Mouse (Mus musculus): Measurements from ENCODE around the gene Tfeb.

Tfeb gene

DNA sequence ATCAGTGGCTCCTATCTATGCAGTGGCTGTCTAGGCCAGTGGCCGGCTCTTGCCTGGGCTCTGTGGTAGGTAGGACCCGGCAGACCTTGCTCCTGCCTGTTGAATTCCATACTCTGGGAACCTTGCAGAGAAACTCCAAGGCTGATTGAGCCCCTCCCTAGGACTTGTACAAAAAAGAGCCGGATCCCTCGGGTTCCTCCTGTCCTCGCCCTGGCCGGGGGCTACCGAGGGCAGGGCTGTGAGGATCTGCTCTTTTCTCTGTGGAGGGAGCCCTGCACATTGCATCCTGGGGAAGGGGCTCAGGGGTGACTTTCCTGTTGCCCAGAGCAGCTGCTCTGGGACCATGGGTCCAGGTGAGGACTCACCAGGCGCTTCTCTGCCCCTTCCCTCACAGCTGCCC, 50.8 kb downstream of the Tfeb start:
- no peak for DNase-seq (ENCODE audit: low read depth, low spot score)

DNA sequence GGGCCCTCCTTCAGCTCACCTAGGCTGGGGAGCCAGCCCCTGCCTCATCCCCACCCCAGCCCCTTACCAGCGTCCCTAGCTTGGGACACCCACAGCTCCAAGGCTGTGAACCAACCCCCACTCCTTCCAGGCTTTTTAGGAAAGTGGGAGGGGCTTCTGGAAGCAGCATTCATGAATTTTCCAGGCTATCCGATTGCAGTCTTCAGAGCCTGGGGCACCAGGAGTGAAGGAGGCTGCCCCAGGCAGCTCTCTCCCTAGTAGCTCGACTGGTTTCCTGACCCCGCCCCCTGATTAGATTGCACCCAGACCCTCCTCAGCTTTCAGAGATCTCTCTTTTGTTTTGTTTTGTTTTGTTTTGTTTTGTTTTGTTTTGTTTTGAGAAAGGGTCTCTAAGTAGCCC, 51.5 kb downstream of the Tfeb start:
- DNase-seq (ENCODE audit: low read depth, low spot score): no peak

DNA sequence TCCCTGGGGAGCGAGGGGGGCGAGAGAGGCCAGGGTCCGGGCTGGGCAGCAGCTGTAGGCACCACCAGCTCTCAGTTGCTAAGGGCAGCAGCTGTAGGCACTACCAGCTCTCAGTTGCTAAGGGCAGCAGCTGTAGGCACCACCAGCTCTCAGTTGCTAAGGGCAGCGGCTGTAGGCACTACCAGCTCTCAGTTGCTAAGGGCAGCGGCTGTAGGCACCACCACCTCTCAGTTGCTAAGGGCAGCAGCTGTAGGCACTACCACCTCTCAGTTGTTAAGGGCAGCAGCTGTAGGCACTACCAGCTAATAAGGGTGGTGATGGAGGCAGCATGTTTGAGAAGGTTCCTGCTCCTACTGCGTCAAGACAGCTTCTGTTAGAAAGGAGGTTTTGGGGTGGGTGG, 52.2 kb downstream of the Tfeb start:
- DNase-seq (ENCODE audit: low read depth, low spot score): no peak

GRCm38 (mm10) chr17:47792098-47792863, 55.5 kb downstream of the Tfeb start:
- no peak for DNase-seq (ENCODE audit: low read depth, low spot score)

GRCm38 (mm10) chr17:47793377-47793776, 56.5 kb downstream of the Tfeb start:
- no peak for DNase-seq (ENCODE audit: low read depth, low spot score)

DNA sequence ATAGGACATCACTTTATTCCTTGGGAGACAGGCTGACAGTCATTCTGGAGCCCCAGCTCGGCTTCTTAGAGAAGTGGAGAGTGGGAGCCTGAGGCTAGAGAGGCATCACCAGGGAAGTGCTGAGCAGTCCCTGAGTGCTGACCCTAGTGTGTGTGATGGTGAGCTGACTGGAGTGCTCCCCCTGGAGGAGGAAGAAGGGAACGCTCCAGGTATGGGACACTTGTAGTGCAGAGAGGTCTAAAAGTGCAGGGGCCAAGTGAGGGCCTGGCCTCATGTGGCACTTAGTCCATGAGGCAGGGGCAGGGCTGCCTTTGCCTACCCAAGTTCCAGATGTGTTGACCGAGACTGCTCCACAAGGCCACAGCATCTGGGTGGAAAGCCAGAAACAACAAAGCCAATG, 58.6 kb downstream of the Tfeb start:
- DNase-seq (ENCODE audit: low read depth, low spot score): peak; percentile 37

- DNase-seq (ENCODE audit: low read depth, low spot score): no peak
These were observed 59.5 kb downstream of the Tfeb start for GRCm38 (mm10) chr17:47796156-47796816.

DNA sequence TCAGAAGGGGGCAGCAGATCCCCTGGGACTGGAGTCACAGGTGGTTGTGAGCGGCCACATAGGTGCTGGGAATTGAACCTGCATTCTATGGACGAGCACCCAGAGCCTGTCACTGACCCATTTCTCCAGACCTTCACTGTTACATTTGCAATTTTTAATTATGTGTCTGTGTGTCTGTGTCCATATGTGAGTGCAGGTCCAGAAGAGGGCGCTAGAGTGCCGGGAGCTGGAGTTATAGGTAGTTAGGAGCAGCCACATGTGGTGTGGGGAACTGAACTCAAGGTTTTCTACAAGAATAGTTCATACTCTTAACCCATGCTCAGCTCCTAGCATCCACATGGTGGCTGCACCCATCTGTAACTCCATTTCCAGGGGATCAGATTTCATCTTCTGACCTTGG, 60.1 kb downstream of the Tfeb start:
- no peak for DNase-seq (ENCODE audit: low read depth, low spot score)

GRCm38 (mm10) chr17:47797383-47797782, 60.6 kb downstream of the Tfeb start:
- no peak for DNase-seq (ENCODE audit: low read depth, low spot score)

- DNase-seq (ENCODE audit: low read depth, low spot score): no peak
These were observed 66.0 kb downstream of the Tfeb start for GRCm38 (mm10) chr17:47802806-47803205.

- DNase-seq (ENCODE audit: low read depth, low spot score): no peak
These were observed 66.8 kb downstream of the Tfeb start for GRCm38 (mm10) chr17:47803662-47804061.

DNA sequence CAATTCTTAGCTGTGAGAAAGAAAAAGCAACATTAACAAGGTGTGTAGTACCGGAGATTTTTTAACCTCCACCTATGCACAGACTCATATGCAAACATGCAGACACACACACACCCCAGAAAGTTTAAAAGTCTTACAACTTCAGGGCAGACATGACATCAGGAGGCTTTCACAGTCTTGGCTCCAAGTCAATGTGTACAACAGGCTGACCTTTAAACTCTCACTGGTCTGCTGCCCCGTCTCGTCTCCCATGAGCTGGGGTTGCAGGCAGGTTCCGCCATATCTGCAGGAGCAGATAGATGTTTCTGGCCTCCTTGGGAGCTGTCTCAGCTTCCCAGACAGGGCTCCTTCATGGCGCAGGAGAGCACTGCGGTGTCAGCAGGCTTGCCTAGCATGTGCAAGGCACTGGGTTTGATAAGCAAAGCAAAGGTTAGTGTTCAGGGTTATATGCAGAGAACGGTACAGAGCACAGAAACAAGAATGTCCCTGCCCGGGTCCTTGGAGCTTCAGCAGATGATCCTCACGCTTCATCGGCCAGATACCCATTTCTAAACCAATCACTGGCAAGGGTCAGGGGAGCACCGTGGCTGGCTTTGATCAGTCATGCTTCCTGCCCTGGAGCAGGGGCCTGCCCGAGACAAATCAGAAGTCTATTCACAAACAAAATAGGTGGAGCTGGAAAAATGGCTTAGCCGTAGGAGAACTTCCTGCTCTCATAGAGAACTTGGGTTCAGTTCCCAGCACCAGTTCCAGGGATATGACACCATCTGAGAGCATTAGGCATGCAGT, 68.4 kb downstream of the Tfeb start:
- DNase-seq (ENCODE audit: low read depth, low spot score): no peak

GRCm38 (mm10) chr17:47806230-47806629, 69.4 kb downstream of the Tfeb start:
- no peak for DNase-seq (ENCODE audit: low read depth, low spot score)

- DNase-seq (ENCODE audit: low read depth, low spot score): no peak
These were observed 74.5 kb downstream of the Tfeb start for GRCm38 (mm10) chr17:47811265-47811800.

- no peak for DNase-seq (ENCODE audit: low read depth, low spot score)
These were observed 75.4 kb downstream of the Tfeb start for GRCm38 (mm10) chr17:47812200-47812599.

DNA sequence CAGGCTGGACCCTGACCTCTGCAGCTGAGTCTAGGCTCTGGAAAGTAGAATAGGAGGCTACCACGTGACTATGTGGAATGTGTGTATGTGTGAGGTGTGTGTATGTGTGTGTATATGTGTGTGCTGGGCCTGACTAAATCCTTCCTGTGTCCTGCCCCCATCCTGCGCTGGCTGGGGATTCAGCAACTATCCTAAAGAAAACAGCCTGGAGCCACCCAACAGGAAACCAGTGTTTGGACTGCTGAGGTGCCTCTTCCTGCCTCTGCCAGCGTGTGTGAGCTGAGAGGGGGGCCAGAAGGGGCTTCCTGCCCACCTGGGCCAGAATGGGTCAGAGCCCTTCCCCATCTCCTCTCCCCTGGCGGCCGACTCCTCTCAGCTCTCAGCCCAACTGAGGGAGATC, 76.8 kb downstream of the Tfeb start:
- no peak for DNase-seq (ENCODE audit: low read depth, low spot score)

- no peak for DNase-seq (ENCODE audit: low read depth, low spot score)
These were observed 77.7 kb downstream of the Tfeb start for GRCm38 (mm10) chr17:47814496-47814895.

GRCm38 (mm10) chr17:47815446-47815845, 78.6 kb downstream of the Tfeb start:
- no peak for DNase-seq (ENCODE audit: low read depth, low spot score)

- DNase-seq (ENCODE audit: low read depth, low spot score): no peak
These were observed 81.4 kb downstream of the Tfeb start for GRCm38 (mm10) chr17:47818038-47818725.

DNA sequence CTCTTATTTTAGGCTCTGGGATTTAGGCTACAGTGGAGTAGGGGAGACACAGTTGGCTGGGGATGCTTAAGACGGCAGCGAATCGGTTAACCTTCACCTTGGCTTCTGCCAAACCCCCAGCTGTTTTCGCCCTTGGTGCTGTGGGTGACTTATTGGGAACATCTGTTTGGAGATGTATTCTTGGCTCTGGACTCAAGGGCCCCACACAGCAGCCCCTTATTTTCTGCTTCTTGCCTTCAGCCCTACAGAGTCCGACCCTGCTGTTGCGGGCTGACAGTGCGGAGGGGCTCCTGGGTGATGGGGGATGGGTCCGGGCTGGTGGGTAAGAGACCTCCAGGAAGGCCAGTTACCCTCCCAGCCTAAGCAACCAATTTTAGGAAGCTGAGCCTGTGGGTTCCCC, 84.5 kb downstream of the Tfeb start:
- no peak for DNase-seq (ENCODE audit: low read depth, low spot score)

DNA sequence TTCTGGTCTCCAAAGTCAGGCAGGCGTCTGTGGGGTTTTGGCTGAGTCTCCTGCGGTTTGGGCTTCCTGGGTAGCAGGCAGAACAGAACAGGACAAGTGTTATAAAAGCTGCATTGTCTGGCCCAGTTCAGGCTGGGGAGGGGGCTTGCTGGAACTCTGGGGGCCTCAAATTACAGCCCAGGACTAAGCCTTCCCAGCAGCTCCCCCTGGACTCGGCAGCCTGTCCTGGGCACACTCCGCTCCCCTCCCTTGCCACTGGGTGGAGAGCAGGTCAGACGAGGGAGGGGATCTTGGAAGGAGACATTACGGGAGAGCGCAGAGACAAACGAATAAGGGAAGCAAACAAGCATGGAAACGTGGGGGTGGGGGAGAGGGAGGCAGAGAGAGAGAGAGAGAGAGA, 94.3 kb downstream of the Tfeb start:
- no peak for DNase-seq (ENCODE audit: low read depth, low spot score)

- DNase-seq (ENCODE audit: low read depth, low spot score): no peak
These were observed 94.9 kb downstream of the Tfeb start for GRCm38 (mm10) chr17:47831772-47832171.

Measured in c-Kit-negative CD71-positive TER-119-positive erythroid progenitor cells, embryonic 14.5 days (primary cell).